Mouse (Mus musculus): ENCODE data around the gene Auts2. TPM values are rescaled to one million over a fixed set of nuclear protein-coding genes. Genes with fewer than 3 reads are reported as not detected.

The Auts2 gene
- polyA plus RNA-seq (2017; shearing (Covaris generic)): 1 to 10 TPM in 1 of 2 experiments, under 1 TPM in 1; 0.60 to 3.1 TPM

DNA sequence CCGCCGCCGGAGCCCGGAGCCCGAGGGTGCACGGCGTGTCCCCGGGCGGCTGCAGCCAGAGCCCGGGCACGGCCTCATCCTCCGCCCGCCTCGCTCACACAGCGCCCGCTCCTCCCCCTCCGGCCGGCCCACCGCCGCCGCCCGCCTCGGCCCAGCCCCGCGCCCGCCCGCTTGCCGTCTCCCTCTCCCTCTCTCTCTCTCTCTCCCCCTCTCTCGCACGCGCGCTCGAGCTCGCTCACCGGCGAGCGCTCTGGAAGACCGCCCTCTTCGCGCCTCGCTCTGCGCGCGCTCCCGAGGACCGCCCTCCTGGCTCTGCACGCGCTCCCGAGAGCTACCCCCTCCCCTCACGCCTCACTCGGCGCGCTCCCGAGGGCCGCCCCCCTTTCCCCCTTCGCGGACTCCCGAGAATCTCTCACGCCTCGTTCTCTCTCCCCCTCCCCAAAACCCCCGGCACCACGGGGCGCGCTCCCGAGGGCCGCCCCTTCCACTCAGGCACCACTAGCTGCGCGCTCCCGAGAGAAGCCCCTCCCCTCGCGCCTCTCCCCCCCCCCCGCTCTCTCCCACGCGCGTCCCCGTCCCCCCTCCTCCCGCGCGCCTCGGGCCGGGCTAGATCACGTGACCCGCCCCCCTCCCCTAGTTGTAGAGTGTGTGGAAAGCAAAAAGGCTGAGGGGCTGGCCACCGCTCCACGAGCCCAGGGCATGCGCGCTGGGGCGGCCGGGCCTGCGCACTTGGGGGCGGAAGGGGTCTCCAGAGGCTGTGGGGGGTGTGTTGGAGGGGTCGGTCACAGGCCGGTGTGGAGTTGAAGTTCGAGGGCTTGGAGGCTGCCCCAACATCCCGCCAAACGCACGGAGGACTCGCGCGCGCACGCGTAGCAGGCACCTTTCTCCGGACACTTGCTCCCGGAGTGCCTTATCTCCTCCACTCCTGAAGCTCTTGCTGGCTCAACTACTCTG lies at the start of gene Auts2:
Gene Auts2, minus strand, starts transcription at position 227 of the 954 bp plus-strand sequence.

All from inflammation-experienced regulatory T-cells (primary cell).